Mouse (Mus musculus) erythroblast, embryonic 14.5 days (primary cell): ENCODE results near the gene Reg2. TPM values are rescaled to one million over a fixed set of nuclear protein-coding genes. Genes with fewer than 3 reads are reported as not detected.

Source experiments
- H3K27me3 ChIP-seq: 2 replicates; pipeline ENCODE4 v1.6.1; 2012; ENCODE audit warnings: inconsistent platforms; ENCODE audit not compliant: control insufficient read depth
- H3K36me3 ChIP-seq: 2 replicates; pipeline ENCODE4 v1.6.1; 2012; ENCODE audit warnings: mild to moderate bottlenecking, inconsistent platforms; ENCODE audit not compliant: control insufficient read depth
- H3K4me1 ChIP-seq: 2 replicates; pipeline ENCODE4 v1.6.1; 2012; ENCODE audit warnings: inconsistent platforms; ENCODE audit not compliant: control insufficient read depth
- H3K4me3 ChIP-seq: replicated peaks from 2 replicates; pipeline ENCODE3; 2012; ENCODE audit warnings: moderate library complexity, mild to moderate bottlenecking, inconsistent platforms
- H3K9me3 ChIP-seq: 2 replicates; pipeline ENCODE4 v1.6.1; 2012; ENCODE audit warnings: low read length, inconsistent platforms, mixed read lengths; ENCODE audit not compliant: control insufficient read depth
- GATA1 ChIP-seq: IDR thresholded peaks from 2 replicates; pipeline ENCODE4 v1.6.1; 2012; ENCODE audit warnings: low read length, inconsistent platforms, mixed read lengths
- TAL1 ChIP-seq: IDR thresholded peaks from 3 replicates; pipeline ENCODE4 v1.6.1; 2012; ENCODE audit warnings: low read length, inconsistent platforms, mixed read lengths
- polyA plus RNA-seq: library from polyadenylated mRNA; stranded (reverse); fragments of >175 nt; gene quantifications from 2 replicates; pipeline ENCODE4 v1.2.3, GENCODE M21; 2012

The Reg2 gene
- polyA plus RNA-seq, 1 experiment, result not detected

DNA sequence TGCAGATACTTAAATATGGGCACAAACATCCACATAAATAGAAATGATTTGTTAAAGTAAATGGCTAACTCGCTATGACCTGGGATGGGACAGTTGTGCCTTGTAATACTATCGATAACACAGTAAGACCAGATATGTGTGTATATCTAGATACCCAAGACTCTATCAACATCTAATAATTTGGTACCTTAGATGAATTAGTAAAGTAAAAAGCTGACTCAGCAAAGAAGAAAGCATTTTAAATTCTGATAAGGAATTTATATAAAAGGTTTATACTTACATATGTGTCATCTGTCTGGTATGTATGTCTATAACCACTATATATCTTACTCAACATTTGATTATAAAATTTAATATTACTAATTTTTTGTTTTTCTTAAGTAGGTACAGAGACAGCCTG lies 57.4 kb downstream of the Reg2 start:
- no peak for TF ChIP-seq GATA1
- no peak for TF ChIP-seq TAL1
- no peaks in the 10 kb centered on the region for H3K27me3 ChIP-seq
- peaks cover 8% of the 10 kb centered on the region for H3K9me3 ChIP-seq
- H3K4me3 ChIP-seq, result no peak overlapping the region
- H3K4me1 ChIP-seq, result no peaks in the 10 kb centered on the region
- H3K36me3 ChIP-seq, result no peaks in the 10 kb centered on the region

Other genes with a start within 250 kb of the Reg2 start
- gene Reg3b, start 25.0 kb upstream of the Reg2 start, polyA plus RNA-seq, result not detected in 2 replicates
- not detected in 2 replicates for gene Reg3d, start 16.8 kb upstream of the Reg2 start, polyA plus RNA-seq
- not detected in 2 replicates for gene Reg3a, start 14.9 kb upstream of the Reg2 start, polyA plus RNA-seq
- not detected in 2 replicates for gene Reg1, start 27.1 kb downstream of the Reg2 start, polyA plus RNA-seq
- gene Reg3g, start 73.2 kb downstream of the Reg2 start, polyA plus RNA-seq, result not detected in 2 replicates